Mouse (Mus musculus): ENCODE measurements around the gene Tnrc6b.

DNA sequence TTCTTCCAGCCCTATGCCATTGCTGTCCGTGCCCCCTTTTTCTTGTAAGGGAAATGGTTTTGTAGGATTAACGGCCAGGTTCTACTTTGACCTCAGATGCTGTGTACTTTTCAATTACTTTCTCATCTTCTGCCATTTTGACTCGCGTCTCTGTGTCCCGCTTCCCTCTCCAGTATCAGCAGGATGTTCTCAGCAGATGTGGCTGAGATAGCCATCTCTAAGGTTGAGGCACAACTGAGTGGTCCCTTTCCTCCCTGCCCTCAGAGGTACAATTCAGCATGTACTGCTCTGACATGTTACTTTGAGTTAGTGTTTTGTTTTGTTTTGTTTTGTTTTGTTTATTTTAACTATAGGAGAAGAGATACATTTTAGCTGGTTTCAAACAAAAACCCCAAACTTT lies 223.7 kb downstream of the Tnrc6b start:
- TF ChIP-seq CTCF (IDR thresholded peaks at IDR 0.05 in 2 of 3, conservative IDR thresholded peaks at IDR 0.05 in 1 of 3; ENCODE audit: control insufficient read depth in 1 of 3, insufficient read depth in 1 of 3, low read depth in 2 of 3, low read length in 3 of 3, poor library complexity in 1 of 3, severe bottlenecking in 1 of 3) (no peak), NRF1 (IDR thresholded peaks at IDR 0.05; ENCODE audit: insufficient read depth, low read depth, low read length, poor library complexity, severe bottlenecking) (no peak), SIN3A (IDR thresholded peaks at IDR 0.05; ENCODE audit: low read length) (no peak), ZNF384 (IDR thresholded peaks at IDR 0.05; ENCODE audit: low read depth, low read length) (no peak)

Measured in MEL (cell line).